Mouse (Mus musculus) stomach, postnatal 0 days (tissue): ENCODE data around the gene Slc10a7.

Source experiments
- CTCF ChIP-seq: IDR thresholded peaks from 2 replicates; pipeline ENCODE4 v1.5.1; 2016; ENCODE audit warnings: antibody characterized with exemption, low read depth, mild to moderate bottlenecking, moderate library complexity
- EP300 ChIP-seq: optimal IDR thresholded peaks from 2 replicates; pipeline ENCODE3; 2016; ENCODE audit warnings: antibody characterized with exemption

DNA sequence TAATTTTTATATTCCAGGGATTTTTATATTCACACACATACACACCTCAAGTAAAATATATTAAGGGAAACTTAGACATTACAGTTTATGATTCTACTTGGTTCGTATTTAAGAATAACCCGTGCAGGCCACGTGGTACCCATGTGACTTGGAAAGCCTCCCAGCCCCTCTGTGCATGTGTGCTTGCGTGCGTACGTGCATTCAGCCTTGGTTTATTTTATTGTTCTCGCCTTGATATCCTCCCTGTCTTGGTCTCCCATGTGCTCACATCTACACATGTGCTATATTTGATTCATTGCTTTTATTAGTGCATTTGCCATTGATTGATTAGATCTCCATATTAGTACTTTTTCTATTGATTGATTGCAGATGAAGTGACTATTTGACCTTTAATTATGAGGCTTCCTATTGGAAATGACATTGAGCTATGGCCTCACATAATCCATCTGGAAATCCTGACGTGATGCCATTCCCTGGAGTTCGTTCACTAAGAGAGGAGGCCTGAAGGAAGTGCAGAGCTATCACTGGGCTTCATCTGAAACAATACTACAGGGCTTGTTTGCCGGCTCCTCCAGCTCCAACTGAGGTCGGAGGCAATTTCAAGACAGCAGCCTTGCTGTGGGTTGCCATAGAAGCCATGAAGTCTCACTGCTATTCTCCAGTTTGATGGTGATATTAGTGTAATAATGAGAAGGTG, 200.9 kb downstream of the Slc10a7 start:
- no peak for TF ChIP-seq CTCF
- no peak for TF ChIP-seq EP300
